ENCODE assay signal across 9 mouse cellular contexts in the genomic region with DNA sequence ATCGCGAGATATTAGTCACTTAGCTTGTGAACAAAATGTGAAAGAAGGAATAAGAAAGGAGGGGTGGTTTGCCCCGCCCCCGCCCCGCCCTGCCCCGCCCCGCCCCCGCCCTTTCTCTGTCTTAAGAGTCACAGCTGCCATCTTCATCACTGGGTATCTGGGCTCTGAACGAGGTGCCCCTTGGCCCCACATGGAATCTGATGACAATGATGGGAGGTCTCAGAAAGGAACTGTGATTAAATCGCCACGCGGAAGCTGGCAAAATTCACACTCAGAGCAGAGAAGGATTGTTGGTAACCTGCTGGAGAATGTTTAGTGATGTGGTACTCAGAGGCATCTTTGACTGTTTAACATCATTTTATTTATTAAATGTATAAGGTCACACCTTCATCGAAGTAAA.
DNase-seq lines count a peak whose midpoint lies in the region; ATAC-seq lines count a peak whose summit lies in the region.
"Had no signal": no experiment of that assay in that cellular context is flagged by ENCODE, and none has a peak within 500 bp of the region (broad histone marks: within the 10 kb centered on the region; RNA-seq: fewer than 3 reads in every experiment).

No protein-coding gene starts in this region.

- DNase-seq in heart, adult 11 months, result peak; percentile 68
- no peak for DNase-seq in heart, postnatal 36 days
- no peak for DNase-seq in hindbrain, embryonic 14.5 days (ENCODE audit: low spot score)
- no peak for DNase-seq in midbrain, embryonic 10.5 days (ENCODE audit: low spot score)
- DNase-seq in spleen, postnatal 10 days (ENCODE audit: low spot score in 2 of 2), result no peak
- DNase-seq in spleen, postnatal 4 days (ENCODE audit: low spot score in 2 of 2), result no peak
- no peak for DNase-seq in gastrocnemius, postnatal 4 days (ENCODE audit: low spot score in 2 of 2)
- DNase-seq: B cell, adult 2 months had no signal

- no peak for ATAC-seq in hindbrain, embryonic 14.5 days (ENCODE audit: low FRiP score)

- H3K27me3 ChIP-seq in hindbrain, embryonic 14.5 days (ENCODE audit: control insufficient read depth, insufficient read depth, low read length), result no peaks in the 10 kb centered on the region
- peaks cover 14% of the 10 kb centered on the region; the same call in 1 of the 2 replicates for H3K27me3 ChIP-seq in midbrain, embryonic 10.5 days (ENCODE audit: low read depth, poor library complexity, severe bottlenecking)

- H3K27ac ChIP-seq in brown adipose tissue, adult 24 weeks (replicated peaks; ENCODE audit: low read depth, low read length), result no peak overlapping the region
- H3K27ac ChIP-seq in hindbrain, embryonic 14.5 days, result no peak overlapping the region
- H3K27ac ChIP-seq in midbrain, embryonic 10.5 days (replicated peaks), result peak overlapping the region; percentile 53; the same call in 1 of the 2 replicates

- 24% methylated on average over 13 of the region's 13 CpGs for WGBS in hindbrain, embryonic 14.5 days
- 23% methylated on average over 13 of the region's 13 CpGs for WGBS in midbrain, embryonic 10.5 days

- intact Hi-C loops in heart, postnatal 36 days (cut with DNase I), result no loop called here

- H3K9me3 ChIP-seq in hindbrain, embryonic 14.5 days (ENCODE audit: control insufficient read depth, low read length), result no peaks in the 10 kb centered on the region
- H3K9me3 ChIP-seq in midbrain, embryonic 10.5 days (replicated peaks), result no peaks in the 10 kb centered on the region

- H3K4me3 ChIP-seq in brown adipose tissue, adult 24 weeks (ENCODE audit: insufficient read depth, low read depth, low read length), result 0 out of 2 replicates have a peak overlapping the region, but pooled peaks have one; percentile 6
- no peak overlapping the region; the same call in 1 of the 2 replicates for H3K4me3 ChIP-seq in hindbrain, embryonic 14.5 days (replicated peaks; ENCODE audit: low read length)
- H3K4me3 ChIP-seq in midbrain, embryonic 10.5 days, result peak overlapping the region; percentile 40

- H3K4me2 ChIP-seq in hindbrain, embryonic 14.5 days (replicated peaks), result peak overlapping the region; percentile 33

- H3K9ac ChIP-seq in hindbrain, embryonic 14.5 days, result no peak overlapping the region

- H3K36me3 ChIP-seq in hindbrain, embryonic 14.5 days (replicated peaks; ENCODE audit: control insufficient read depth, insufficient read depth), result no peaks in the 10 kb centered on the region
- no peaks in the 10 kb centered on the region for H3K36me3 ChIP-seq in midbrain, embryonic 10.5 days

- 0 out of 2 replicates have a peak, but pooled peaks cover 5% of the 10 kb centered on the region for H3K4me1 ChIP-seq in brown adipose tissue, adult 24 weeks (ENCODE audit: control insufficient read depth, insufficient read depth, insufficient read length, low read length)
- peaks cover 10% of the 10 kb centered on the region for H3K4me1 ChIP-seq in hindbrain, embryonic 14.5 days (replicated peaks; ENCODE audit: control insufficient read depth, insufficient read depth, low read length)
- peaks cover 13% of the 10 kb centered on the region for H3K4me1 ChIP-seq in midbrain, embryonic 10.5 days
